Mouse (Mus musculus): ENCODE results near the gene Slc35e3.
"Not testable (repeated sequence)": the region's sequence is repeated elsewhere in the genome, so short reads cannot be mapped to it uniquely, and the experiment has no call there.

Slc35e3 gene

DNA sequence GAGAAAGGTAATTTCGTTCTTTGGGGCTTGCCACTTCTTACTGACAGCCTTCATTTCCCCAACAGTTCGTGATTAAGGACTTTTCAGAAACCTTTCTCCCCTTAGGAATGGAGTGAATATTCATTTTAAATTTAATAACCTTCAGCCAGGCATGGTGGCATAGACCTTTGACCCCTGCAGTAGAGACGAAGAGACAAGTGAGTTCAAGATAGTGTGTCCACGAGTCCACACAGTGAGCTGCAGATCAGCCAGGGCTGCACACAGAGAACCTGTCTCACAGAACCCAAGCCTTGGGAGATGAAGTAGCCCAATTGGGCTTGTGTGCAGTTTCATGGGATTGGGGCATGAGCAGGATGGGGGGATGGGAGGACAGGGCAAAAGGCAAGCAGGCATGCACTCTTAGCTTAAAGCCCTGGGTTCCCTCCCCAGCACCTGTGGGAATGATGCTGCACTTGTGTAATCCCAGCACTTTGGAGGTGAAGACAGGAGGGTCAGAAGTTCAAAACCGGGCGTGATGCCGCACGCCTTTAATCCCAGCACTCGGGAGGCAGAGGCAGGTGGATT lies 33.9 kb downstream of the Slc35e3 start:
- no peak for DNase-seq

DNA sequence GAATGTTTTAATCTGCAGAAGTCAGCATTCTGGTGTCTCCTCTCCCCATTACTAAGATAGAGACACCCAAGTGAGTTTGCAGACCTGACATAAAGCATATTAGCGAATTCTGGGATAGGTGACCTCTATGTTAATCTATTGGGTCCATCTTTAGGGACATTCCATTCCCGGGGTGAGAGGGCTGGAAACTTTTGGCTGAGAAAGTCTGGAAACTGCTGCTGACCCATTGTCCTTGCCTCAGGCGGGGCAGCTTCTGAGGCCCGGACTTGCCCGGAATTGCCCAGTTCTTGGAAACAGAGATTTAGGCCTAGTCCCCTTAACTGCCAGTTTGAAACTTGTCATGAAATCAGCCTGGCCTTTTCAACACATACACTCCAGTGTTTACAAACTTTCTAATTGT lies 34.8 kb downstream of the Slc35e3 start:
- DNase-seq, result peak; percentile 56

DNA sequence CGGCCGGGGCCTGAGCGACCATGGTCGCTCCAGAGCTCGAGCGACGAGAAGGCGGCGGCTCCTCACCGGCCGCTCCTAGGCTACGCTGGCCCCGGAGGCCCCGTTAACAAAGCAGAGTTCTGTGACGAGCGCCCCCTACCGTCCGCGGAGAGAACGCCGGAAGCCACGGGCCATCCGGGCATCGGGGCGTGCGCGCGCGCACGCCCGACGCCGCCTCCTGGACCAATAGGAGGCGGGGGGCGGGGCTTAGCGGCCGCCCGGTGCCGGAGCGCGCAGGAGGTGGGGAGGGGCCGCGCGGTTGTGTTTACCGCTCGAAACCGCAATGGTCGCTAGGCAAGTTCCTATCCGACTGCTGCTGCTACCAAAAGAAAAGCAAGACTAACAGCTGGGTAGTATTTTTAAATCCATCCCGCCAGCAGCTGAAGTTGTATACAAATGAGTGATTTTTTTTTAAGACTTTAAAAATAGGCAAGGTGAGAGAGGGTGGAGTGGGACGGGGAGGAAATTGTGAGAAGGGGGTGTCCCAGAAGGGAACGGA lies 35.5 kb downstream of the Slc35e3 start, which contains the start of gene Mdm2:
TSS of gene Mdm2 (minus strand) at position 155 of the 538 bp plus-strand sequence.
- peak; percentile 99 for DNase-seq

DNA sequence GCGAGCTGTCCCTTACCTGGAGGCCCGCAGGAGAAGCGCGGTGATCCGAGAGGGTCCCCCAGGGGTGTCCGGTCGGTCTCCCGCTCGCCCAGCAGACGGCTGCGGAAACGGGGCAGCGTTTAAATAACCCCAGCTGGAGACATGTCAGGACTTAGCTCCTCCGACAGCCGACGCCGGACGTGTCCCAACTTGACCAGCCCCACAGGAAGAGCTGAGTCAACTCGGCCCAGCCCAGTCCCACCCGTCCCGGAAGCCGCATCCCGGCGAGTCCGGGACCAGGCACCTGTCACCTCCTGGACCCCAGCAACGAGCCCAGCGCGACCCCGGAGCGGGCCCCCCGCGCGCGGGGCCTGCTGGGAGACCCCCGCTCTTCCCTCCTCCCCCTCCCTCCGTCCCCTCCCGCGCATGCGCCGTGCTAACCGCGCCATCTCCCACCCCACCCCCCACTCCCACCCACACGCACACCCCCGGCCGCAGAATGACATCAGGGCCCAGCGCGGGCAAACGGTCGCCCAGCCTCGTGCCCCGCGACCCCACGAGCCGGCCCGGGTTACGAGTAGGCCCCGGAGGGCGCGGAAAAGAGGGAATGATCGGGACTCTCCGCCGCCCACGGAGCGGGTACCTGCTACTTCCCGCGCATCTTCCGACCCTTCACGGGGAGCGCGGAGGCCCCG lies 36.1 kb downstream of the Slc35e3 start:
- DNase-seq, result peak; percentile 89

DNA sequence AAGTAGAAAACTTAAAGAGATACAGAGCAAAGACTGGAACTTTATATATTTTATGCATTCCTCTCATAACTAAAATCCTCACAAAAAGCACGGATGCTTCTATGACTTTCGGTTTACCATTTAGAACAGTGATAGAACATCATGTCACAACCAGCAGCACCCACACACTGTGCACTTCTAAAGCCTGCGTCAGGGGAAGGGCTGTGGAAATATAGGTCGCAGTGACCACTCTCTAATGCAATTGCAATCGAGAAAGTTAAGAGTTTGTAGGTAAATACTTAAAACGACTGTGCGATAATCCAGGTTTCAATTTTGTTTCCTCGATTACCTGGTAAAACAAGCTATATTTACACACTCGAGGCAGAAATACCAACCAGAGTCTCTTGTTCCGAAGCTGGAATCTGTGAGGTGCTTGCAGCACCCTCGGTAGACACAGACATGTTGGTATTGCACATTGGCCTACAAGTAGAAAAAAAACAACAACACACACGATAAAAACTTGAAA lies 36.8 kb downstream of the Slc35e3 start:
- no peak for DNase-seq

DNA sequence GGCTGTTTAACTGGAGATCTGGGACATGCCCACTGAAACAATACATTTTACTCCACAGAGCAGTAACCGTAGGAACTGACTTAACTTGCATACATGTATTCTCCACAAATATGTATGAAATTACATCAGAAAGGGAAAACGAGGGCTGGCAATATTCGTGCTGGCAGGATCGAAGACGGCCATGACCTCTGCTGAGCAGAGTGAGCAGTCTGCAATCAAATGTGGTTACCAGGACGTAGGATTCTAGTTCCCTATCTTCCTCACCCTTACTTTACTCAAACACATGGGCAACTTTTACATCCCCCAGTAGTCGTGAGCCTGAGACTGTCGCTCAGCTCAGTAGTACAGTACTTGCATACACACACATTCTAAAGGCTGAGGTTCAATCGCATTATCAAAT lies 37.3 kb downstream of the Slc35e3 start:
- DNase-seq, result no peak

DNA sequence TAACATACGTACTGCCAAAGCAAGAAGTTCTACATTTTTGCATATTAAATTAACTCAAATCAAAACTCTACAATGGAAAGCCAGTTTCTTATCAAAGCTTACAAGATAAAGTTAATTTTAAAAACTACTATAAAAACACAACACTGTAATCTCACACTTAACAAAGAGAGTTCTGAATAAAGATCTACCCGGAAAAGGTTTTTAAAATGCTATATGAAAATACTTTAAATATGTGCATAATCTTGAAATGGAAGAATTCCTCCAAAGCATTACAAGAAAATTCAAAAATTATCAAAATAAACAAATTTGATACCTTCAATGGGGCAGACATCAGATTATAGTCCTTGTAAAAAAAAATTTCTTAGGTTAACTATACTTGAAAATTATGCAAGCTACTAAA lies 37.8 kb downstream of the Slc35e3 start:
- no peak for DNase-seq

DNA sequence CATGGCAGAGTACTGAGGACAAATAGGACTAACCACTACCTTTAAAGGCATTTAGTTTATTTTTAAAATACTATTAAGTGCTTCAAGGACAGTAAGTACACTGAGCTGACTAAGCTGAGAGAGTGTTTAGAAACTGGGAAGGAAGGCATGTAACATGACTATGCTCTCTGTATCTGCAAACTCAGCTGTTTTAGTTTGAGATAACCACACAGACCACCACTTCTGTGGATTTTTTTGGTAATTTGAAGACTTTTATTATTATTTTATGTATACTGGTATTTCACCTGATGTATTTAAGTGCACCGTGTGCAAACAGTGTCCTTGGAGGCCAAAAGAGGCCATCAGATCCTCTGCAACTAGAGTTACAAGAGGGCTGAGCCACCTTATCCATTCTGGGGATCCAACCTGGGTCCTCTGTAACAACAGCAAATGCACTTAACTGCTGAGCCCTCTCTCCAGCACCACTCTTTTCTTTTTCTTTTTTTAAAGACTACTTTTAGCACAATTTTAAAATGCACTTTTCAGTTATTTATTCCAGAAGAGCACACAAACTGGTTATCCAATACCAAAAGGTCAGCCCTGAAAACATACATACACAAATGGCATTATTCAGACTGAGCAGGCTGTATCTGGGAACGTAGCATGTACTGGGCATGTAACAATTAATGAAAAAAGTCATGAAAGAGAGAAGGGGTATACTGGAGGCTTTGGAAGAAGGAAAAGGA lies 38.9 kb downstream of the Slc35e3 start:
- no peak for DNase-seq

DNA sequence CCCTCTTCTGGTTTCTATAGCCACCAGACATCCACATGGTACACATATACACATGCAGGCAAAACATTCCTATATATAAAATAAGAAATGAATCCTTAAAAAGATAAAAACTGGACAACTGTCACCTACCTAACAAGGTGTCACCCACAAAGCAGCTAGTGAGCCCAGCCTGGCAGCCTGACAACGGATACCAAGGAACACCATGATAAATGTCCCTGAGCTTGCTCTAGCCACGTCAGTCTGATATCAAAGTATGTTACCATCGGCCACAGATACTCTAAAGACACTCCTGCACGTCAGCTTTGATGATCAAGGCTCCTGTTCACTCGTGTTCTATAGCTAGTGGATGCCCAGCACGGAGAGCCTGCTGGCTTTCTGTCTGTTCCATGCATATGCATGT lies 39.7 kb downstream of the Slc35e3 start:
- no peak for DNase-seq

DNA sequence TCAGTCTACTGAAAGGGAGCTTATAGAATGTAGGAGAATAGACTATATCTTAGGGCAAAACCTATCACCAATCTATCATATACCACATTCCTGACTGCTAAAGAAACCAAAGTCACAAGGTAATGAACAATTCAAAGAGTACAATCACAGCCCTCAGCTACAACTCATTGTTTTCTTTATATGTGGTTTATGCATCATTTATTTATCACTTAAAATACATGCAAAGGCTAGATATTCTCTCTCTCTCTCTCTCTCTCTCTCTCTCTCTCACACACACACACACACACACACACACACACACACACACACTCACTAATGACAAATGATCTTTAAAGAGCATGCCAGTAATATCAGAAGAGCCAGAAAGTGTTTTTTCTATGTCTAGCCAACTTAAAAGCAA lies 40.4 kb downstream of the Slc35e3 start:
- DNase-seq, result no peak

DNA sequence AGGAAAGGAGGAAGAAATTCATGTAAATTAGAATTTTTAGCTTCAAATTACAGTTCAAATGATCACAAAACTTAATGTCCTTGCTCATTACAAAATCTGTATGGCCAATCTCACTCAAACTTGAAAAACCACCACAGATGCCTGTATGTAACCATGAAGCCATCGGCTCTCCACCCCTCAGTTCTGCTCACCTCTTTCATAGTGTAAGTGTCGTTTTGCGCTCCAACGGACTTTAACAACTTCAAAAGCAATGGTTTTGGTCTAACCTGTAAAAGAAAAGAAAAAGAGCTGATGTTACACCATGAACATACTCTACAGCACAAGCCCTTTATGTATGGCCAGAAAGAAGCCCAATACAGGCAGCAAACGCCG lies 41.2 kb downstream of the Slc35e3 start:
- DNase-seq, result no peak

DNA sequence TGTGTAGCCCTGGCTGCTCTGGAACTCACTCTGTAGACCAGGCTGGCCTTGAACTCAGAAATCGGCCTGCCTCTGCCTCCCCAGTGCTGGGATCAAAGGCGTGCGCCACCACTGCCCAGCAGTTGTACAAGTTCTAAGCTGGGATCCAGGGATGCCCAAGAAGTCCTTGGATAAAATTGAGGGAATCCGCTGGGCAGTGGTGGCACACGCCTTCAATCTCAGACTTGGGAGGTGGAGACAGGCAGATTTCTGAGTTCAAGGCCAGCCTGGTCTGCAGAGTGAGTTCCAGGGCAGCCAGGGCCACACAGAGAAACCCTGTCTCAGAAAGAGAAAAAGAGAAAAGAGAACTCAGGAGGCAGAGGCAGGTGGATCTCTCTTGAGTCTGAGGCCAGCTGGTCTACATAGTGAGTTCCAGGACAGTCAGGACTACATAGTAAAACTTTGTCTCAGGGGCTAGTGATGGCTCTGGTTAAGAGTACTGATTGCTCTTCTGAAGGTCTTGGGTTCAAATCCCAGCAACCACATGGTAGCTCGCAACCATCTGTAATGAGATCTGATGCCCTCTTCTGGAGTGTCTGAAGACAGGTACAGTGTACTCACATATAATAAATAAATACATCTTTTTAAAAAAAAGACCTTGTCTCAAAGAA lies 41.7 kb downstream of the Slc35e3 start:
- DNase-seq, result not testable (repeated sequence)

DNA sequence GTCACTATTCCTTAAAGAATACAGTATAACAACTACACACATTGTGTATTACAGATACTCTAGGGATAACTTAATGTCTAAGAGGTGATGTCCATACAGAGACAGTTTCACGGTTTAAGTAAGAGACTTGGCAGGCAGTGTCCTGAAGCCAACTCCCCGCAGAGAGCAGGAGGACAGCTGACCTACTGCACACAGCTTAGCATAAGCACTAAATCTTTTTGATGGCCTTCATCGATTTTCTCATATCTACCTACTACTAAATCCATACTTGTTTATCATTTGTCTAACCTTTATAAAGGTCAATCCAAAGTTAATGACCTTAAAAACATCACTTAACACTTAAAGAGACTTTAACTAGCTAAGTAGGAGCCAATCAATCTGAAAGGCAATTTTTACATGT lies 42.7 kb downstream of the Slc35e3 start:
- no peak for DNase-seq

DNA sequence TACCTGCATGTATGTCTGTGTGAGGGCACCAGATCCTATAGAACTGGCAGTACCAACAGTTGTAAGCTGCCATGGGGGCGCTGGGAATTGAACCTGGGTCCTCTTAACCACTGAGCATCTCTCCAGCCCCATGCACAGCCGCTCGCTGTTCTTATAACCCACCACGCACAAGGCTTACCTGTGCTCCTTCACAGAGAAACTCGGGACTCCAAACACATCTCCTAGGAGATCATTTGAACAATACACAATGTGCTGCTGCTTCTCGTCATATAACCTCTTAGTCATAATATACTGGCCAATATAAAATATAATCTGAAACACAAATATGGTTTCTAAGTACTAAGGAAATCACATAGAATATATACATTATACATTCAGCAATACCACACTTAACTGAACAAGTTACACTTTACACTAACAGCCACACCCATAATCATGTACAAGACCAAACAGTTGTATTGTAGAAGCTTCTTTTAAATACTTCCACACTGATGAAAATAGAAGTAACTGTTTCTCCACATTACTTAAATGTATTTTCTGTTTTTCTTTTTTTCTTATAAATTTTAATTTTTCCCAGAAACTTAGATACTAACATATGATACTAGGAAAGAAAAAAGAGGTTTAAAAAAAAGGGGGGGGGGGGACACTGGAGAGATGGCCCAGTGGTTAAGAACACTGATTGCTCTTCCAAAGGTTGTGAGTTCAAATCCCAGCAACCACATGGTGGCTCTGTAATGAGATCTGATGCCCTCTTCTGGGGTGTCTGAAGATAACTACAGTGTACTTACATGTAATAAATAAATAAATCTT lies 43.9 kb downstream of the Slc35e3 start:
- DNase-seq, result no peak

DNA sequence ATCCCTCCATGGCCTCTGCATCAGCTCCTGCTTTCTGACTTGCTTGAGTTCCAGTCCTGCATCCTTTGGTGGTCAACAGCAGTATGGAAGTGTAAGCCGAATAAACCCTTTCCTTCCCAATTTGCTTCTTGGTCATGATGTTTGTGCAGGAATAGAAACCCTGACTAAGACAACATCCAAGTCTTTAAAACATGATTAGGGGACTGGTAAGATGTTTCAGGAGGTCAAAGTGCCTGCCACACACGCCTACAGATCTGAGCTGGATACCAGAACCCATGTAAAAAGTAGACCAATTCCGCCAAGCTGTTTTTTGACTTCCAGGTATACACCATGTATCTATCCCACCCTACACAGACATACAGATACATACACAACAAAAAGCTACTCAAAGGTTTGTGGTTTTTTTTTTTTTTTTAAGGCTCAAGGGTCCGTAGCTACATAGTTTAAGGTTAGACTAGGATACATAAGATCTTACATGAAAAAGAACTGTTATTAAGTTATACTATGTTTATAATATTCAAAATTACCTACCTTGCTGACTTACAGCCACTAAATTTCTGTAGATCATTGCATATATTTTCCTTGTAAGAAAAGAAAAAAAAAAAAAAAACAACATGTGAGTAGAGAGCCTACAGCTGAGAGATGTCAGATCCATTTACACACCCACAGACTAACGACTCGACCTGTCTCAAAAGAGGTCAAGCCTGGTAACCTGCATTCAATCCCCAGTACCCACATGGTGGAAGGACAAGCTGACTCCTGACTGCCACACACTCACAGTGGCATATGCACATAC lies 44.9 kb downstream of the Slc35e3 start:
- DNase-seq, result no peak

DNA sequence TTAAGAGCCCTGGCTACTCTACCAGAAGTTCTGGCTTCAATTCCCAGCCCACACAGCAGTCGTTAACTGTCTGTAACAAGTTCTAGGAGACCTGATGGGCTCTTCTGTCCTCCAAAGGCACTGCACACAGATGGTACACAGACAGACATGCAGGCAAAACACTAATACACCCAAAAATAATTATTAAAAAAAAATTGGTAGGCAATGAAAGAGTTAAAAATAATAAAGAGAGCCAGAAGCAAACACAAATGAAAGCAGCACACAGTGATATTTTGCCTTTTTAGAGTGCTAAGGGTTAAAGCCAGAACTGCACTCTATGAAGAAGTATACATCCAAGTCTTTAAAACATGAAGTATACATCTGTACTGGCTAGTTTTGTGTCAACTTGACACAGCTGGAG lies 45.7 kb downstream of the Slc35e3 start:
- DNase-seq, result no peak

DNA sequence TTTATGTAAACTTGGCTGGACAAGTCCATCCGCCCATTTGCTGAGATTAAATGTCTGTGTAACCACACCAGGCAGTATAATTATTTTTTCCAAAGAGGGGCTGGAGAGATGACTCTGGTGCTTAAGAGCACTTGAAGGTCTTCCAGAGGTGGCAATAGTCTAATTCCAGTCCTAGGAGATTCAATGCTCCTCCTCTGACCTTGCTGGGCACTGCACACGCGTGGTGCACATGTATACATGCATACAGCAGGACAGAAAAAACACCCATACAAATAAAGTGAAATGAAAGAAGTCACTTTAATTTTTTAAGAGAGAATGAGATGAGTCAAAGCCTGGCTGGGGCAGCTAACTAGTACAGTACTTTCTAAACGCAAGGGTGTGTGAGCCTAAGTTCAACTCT lies 46.3 kb downstream of the Slc35e3 start:
- DNase-seq, result no peak

DNA sequence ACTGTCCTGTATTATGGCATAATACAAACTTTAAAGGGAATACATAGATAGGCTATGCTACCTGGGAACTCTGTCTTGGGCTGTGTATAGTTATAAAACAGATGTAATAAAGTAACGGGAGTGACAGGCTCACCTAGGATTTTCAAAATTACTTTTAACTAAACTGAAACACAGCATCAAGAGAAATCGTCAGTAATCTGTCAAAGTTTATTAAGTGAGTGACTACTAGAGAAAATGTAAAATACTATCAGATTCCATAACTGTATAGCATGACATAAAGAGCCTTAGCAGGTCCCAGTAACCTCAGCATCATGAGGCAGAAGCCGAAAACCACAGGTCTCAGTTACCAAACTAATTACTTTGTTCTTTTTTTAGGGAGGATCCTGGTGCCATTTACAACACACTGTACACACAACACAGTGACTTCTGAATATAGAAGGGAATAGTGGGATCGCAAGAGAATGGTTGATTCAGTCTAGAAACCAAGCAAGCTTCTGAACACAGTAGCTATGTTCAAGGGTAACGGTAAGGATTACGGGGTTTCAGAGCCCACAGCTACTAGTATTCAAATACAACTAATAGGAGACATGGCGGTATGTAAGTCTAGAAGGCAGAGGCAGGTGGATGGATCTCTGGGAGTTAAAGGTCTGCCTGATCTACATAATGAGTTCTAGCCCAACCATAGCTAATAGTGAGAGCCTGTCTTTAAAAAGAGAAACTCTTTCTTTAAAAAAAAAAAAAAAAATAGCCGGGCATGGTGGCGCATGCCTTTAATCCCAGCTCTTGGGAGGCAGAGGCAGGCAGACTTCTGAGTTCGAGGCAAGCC lies 47.6 kb downstream of the Slc35e3 start:
- DNase-seq, result no peak

DNA sequence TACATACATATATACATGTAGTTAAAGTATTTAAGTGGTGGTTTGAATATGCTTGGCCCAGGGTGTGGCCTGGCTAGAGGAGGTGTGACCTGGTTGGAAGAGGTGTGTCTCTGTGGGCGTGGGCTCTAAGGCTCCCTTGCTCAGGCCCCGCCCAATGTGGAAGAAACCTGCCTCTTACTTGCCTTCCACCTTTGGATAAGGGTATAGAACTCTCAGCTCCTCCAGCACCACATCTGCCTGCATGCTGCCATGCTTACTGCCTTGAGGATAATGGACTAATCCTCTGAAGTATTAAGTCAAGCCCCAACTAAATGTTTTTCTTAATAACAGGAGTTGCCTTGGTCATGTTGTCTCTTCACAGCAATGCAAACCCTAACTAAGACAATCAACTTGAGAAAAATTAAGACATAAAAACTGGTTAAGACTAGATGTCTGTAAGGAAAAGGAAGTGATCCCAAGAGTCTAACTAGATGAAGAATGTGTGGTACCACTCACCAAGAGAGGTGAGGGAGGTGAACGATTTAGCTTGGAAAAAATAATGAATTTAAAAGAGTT lies 48.5 kb downstream of the Slc35e3 start:
- no peak for DNase-seq

DNA sequence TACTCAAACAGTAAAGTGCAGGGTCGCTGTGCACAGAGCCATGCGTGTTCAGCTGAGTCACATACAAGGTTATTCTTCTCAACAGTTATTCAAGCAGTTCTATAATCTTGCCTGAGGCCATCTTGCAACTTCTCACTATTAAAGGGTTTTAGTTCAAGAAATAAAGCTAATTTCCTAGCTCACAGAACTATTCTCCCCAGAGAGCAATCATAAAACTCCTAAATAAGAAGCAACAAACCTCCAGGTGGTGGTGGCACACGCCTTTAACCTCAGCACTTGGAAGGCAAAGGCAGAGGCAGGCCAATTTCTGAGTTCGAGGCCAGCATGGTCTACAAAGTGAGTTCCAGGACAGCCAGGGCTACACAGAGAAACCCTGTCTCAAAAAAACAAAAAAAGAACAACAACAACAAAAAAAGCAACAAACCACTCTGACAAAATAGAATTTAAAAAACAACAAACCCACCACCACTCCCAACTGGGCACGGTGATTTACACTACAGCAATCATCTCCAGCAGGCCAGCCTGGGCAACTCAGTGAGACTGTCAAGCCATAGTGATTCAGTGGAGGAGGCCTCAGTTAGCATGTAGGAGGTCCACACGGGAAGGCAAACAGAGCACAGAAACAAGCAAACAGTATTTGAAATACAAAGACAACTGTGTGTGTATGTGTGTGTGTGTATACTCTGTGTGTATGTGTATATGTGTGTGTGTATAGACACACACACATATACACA lies 49.2 kb downstream of the Slc35e3 start:
- DNase-seq, result no peak

Measured in kidney, postnatal 10 days (tissue).